Mouse (Mus musculus) myocyte (in vitro differentiated cells): ENCODE measurements around the gene Wdr83.

Source experiments
- POLR2A ChIP-seq: IDR thresholded peaks from one replicate; pipeline ENCODE4 v1.6.1; 2011; ENCODE audit warnings: low read depth, mild to moderate bottlenecking, control low read depth, moderate library complexity; ENCODE audit not compliant: insufficient read length
- POLR2AphosphoS2 ChIP-seq: IDR thresholded peaks from one replicate; pipeline ENCODE4 v1.6.1; 2011; ENCODE audit warnings: low read depth, control low read depth; ENCODE audit not compliant: insufficient read length
- REST ChIP-seq: IDR thresholded peaks from one replicate; pipeline ENCODE4 v1.6.1; 2011; ENCODE audit warnings: mild to moderate bottlenecking, control low read depth, moderate library complexity; ENCODE audit not compliant: insufficient read depth, insufficient read length
- TCF12 ChIP-seq: IDR thresholded peaks from one replicate; pipeline ENCODE4 v1.6.1; 2011; ENCODE audit warnings: mild to moderate bottlenecking, control low read depth; ENCODE audit not compliant: poor library complexity, insufficient read depth, severe bottlenecking

- TF ChIP-seq POLR2A (no peak), REST (no peak), TCF12 (no peak), POLR2AphosphoS2 (no peak)
Observed at GRCm38 (mm10) chr8:85076001-85076400, 5.1 kb downstream of the Wdr83 start.
